Mouse (Mus musculus) MN1 (cell line): ENCODE measurements around the gene Gm21677.
"Not testable (repeated sequence)": the region's sequence is repeated elsewhere in the genome, so short reads cannot be mapped to it uniquely, and the experiment has no call there.

Experiments
- DNase-seq: peaks from one replicate; pipeline ENCODE4 v3.0.0-alpha.2; 2016; ENCODE audit warnings: low spot score

Gene Gm21677

GRCm38 (mm10) chrY:3306349-3306748 lies at the start of gene Gm21677:
Gm21677 (minus strand) TSS chrY:3306449.
- DNase-seq = not testable (repeated sequence)

GRCm38 (mm10) chrY:3345229-3345628 lies 39.0 kb upstream of the Gm21677 start, which contains the start of gene Gm21693:
Gm21693 (minus strand) TSS chrY:3345329.
- not testable (repeated sequence) for DNase-seq

- DNase-seq = not testable (repeated sequence)
Observed at GRCm38 (mm10) chrY:3340661-3341060, 34.4 kb upstream of the Gm21677 start.
